Mouse (Mus musculus): Measurements from ENCODE around the gene Tdrd12. TPM values are rescaled to one million over a fixed set of nuclear protein-coding genes. Genes with fewer than 3 reads are reported as not detected.
"Not testable (repeated sequence)": the region's sequence is repeated elsewhere in the genome, so short reads cannot be mapped to it uniquely, and the experiment has no call there.

Tdrd12 gene
- polyA plus RNA-seq, 1 experiment from 2014 or later = 0.35 TPM

DNA sequence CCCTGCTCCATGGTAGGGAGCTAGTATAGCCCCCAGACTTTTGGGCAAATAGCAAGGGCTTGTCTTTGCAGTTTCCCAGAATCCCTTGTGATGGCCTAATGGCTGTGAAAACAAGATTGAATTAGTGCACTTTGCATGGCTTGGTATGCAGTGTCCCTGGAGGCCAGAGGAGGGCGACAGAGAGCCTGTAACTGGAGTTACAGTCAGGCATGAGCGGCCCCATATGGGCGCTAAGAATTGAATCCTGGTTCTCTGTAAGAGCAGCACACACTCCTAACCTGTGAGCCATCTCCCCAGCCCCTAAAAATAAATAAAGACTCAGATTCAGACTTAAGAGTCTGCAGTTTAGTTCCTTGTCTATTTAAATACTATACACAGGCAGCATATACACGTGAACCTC, 42.3 kb upstream of the Tdrd12 start:
- H3K4me3 ChIP-seq (replicated peaks; ENCODE audit: low read length) = no peak overlapping the region
- H3K4me1 ChIP-seq (ENCODE audit: control insufficient read depth, insufficient read depth, low read length) = peaks cover 3% of the 10 kb centered on the region; the same call in 1 of the 2 replicates
- H3K4me2 ChIP-seq (ENCODE audit: low read depth, low read length) = no peak overlapping the region
- no peaks in the 10 kb centered on the region for H3K36me3 ChIP-seq (ENCODE audit: control insufficient read depth, insufficient read depth, low read length)
- no peak overlapping the region for H3K9ac ChIP-seq (ENCODE audit: low read length)
- no peaks in the 10 kb centered on the region for H3K9me3 ChIP-seq (replicated peaks; ENCODE audit: control insufficient read depth, low read length)
- ATAC-seq (ENCODE audit: insufficient read depth, low FRiP score) = no peak
- H3K27ac ChIP-seq (ENCODE audit: low read length) = no peak overlapping the region
- peaks cover 20% of the 10 kb centered on the region for H3K27me3 ChIP-seq (ENCODE audit: control insufficient read depth, insufficient read depth, low read length)
- 36% methylated on average over 4 of the region's 4 CpGs for whole genome bisulfite sequencing

GRCm38 (mm10) chr7:35570883-35571282, 33.3 kb upstream of the Tdrd12 start:
- not testable (repeated sequence) for H3K4me3 ChIP-seq (replicated peaks; ENCODE audit: low read length); H3K36me3 ChIP-seq (ENCODE audit: control insufficient read depth, insufficient read depth, low read length); H3K27ac ChIP-seq (ENCODE audit: low read length); H3K4me1 ChIP-seq (ENCODE audit: control insufficient read depth, insufficient read depth, low read length); ATAC-seq (ENCODE audit: insufficient read depth, low FRiP score); H3K9ac ChIP-seq (ENCODE audit: low read length); H3K27me3 ChIP-seq (ENCODE audit: control insufficient read depth, insufficient read depth, low read length); H3K9me3 ChIP-seq (replicated peaks; ENCODE audit: control insufficient read depth, low read length); H3K4me2 ChIP-seq (ENCODE audit: low read depth, low read length)
- 22% methylated on average over 6 of the region's 6 CpGs for WGBS

GRCm38 (mm10) chr7:35569724-35570123, 32.2 kb upstream of the Tdrd12 start:
- 85% methylated on average over 4 of the region's 4 CpGs for WGBS
- not testable (repeated sequence) for H3K9ac ChIP-seq (ENCODE audit: low read length); H3K4me2 ChIP-seq (ENCODE audit: low read depth, low read length); H3K36me3 ChIP-seq (ENCODE audit: control insufficient read depth, insufficient read depth, low read length); H3K27ac ChIP-seq (ENCODE audit: low read length); H3K4me3 ChIP-seq (replicated peaks; ENCODE audit: low read length); H3K4me1 ChIP-seq (ENCODE audit: control insufficient read depth, insufficient read depth, low read length); H3K27me3 ChIP-seq (ENCODE audit: control insufficient read depth, insufficient read depth, low read length); ATAC-seq (ENCODE audit: insufficient read depth, low FRiP score); H3K9me3 ChIP-seq (replicated peaks; ENCODE audit: control insufficient read depth, low read length)

- not testable (repeated sequence) for H3K36me3 ChIP-seq (ENCODE audit: control insufficient read depth, insufficient read depth, low read length); H3K27me3 ChIP-seq (ENCODE audit: control insufficient read depth, insufficient read depth, low read length); H3K4me3 ChIP-seq (replicated peaks; ENCODE audit: low read length); H3K9me3 ChIP-seq (replicated peaks; ENCODE audit: control insufficient read depth, low read length); H3K9ac ChIP-seq (ENCODE audit: low read length); H3K27ac ChIP-seq (ENCODE audit: low read length); H3K4me2 ChIP-seq (ENCODE audit: low read depth, low read length); H3K4me1 ChIP-seq (ENCODE audit: control insufficient read depth, insufficient read depth, low read length); ATAC-seq (ENCODE audit: insufficient read depth, low FRiP score)
- 76% methylated on average over 13 of the region's 13 CpGs for WGBS
Measured at GRCm38 (mm10) chr7:35565965-35566364, 28.4 kb upstream of the Tdrd12 start.

- WGBS = 77% methylated on average over 10 of the region's 10 CpGs
- H3K9me3 ChIP-seq (replicated peaks; ENCODE audit: control insufficient read depth, low read length); H3K4me2 ChIP-seq (ENCODE audit: low read depth, low read length); H3K27ac ChIP-seq (ENCODE audit: low read length); H3K4me1 ChIP-seq (ENCODE audit: control insufficient read depth, insufficient read depth, low read length); H3K36me3 ChIP-seq (ENCODE audit: control insufficient read depth, insufficient read depth, low read length); H3K4me3 ChIP-seq (replicated peaks; ENCODE audit: low read length); H3K9ac ChIP-seq (ENCODE audit: low read length); ATAC-seq (ENCODE audit: insufficient read depth, low FRiP score); H3K27me3 ChIP-seq (ENCODE audit: control insufficient read depth, insufficient read depth, low read length): not testable (repeated sequence)
Measured at GRCm38 (mm10) chr7:35564872-35565271, 27.3 kb upstream of the Tdrd12 start.

GRCm38 (mm10) chr7:35564067-35564865, 26.7 kb upstream of the Tdrd12 start:
- no peaks in the 10 kb centered on the region for H3K27me3 ChIP-seq (ENCODE audit: control insufficient read depth, insufficient read depth, low read length)
- ATAC-seq (ENCODE audit: insufficient read depth, low FRiP score) = no peak
- H3K9ac ChIP-seq (ENCODE audit: low read length) = no peak overlapping the region
- no peak overlapping the region for H3K4me2 ChIP-seq (ENCODE audit: low read depth, low read length)
- no peak overlapping the region for H3K27ac ChIP-seq (ENCODE audit: low read length)
- no peaks in the 10 kb centered on the region for H3K4me1 ChIP-seq (ENCODE audit: control insufficient read depth, insufficient read depth, low read length)
- no peaks in the 10 kb centered on the region for H3K9me3 ChIP-seq (replicated peaks; ENCODE audit: control insufficient read depth, low read length)
- no peaks in the 10 kb centered on the region for H3K36me3 ChIP-seq (ENCODE audit: control insufficient read depth, insufficient read depth, low read length)
- 75% methylated on average over 2 of the region's 2 CpGs for WGBS
- no peak overlapping the region for H3K4me3 ChIP-seq (replicated peaks; ENCODE audit: low read length)

DNA sequence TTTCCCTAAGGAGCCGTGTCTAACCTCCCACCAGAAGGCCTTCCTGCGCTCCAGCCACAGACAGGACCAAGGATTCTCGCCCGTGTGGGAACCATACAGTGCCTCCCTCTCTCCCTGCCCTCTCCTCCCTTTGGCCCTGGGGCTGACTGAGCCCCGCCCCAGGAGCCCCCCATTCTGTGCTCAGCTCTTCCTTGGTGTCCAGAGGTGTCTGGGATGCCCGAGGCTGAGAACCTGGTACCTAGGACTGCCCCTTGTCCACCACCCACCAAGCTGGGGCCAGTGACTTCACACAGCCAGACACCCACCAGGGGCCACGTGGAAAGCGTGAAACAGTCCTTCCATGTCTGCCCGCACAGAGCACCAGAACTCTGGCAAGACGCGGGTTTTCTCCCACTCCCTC, 25.5 kb upstream of the Tdrd12 start:
- H3K9me3 ChIP-seq (replicated peaks; ENCODE audit: control insufficient read depth, low read length) = no peaks in the 10 kb centered on the region
- ATAC-seq (ENCODE audit: insufficient read depth, low FRiP score) = no peak
- H3K9ac ChIP-seq (ENCODE audit: low read length) = no peak overlapping the region
- no peak overlapping the region for H3K27ac ChIP-seq (ENCODE audit: low read length)
- no peak overlapping the region for H3K4me3 ChIP-seq (replicated peaks; ENCODE audit: low read length)
- no peaks in the 10 kb centered on the region; the same call in 1 of the 2 replicates for H3K4me1 ChIP-seq (ENCODE audit: control insufficient read depth, insufficient read depth, low read length)
- no peak overlapping the region for H3K4me2 ChIP-seq (ENCODE audit: low read depth, low read length)
- no peaks in the 10 kb centered on the region for H3K36me3 ChIP-seq (ENCODE audit: control insufficient read depth, insufficient read depth, low read length)
- 64% methylated on average over 11 of the region's 11 CpGs for WGBS
- no peaks in the 10 kb centered on the region for H3K27me3 ChIP-seq (ENCODE audit: control insufficient read depth, insufficient read depth, low read length)

GRCm38 (mm10) chr7:35559838-35560237, 22.3 kb upstream of the Tdrd12 start:
- H3K4me2 ChIP-seq (ENCODE audit: low read depth, low read length) = no peak overlapping the region
- ATAC-seq (ENCODE audit: insufficient read depth, low FRiP score) = no peak
- no peak overlapping the region for H3K4me3 ChIP-seq (replicated peaks; ENCODE audit: low read length)
- no peak overlapping the region for H3K9ac ChIP-seq (ENCODE audit: low read length)
- H3K36me3 ChIP-seq (ENCODE audit: control insufficient read depth, insufficient read depth, low read length) = no peaks in the 10 kb centered on the region
- no peak overlapping the region for H3K27ac ChIP-seq (ENCODE audit: low read length)
- H3K4me1 ChIP-seq (ENCODE audit: control insufficient read depth, insufficient read depth, low read length) = peaks cover 5% of the 10 kb centered on the region; the same call in 1 of the 2 replicates
- 90% methylated on average over 3 of the region's 3 CpGs for WGBS
- no peaks in the 10 kb centered on the region for H3K9me3 ChIP-seq (replicated peaks; ENCODE audit: control insufficient read depth, low read length)
- H3K27me3 ChIP-seq (ENCODE audit: control insufficient read depth, insufficient read depth, low read length) = no peaks in the 10 kb centered on the region

GRCm38 (mm10) chr7:35558681-35559080, 21.1 kb upstream of the Tdrd12 start:
- H3K4me1 ChIP-seq (ENCODE audit: control insufficient read depth, insufficient read depth, low read length) = peaks cover 5% of the 10 kb centered on the region; the same call in 1 of the 2 replicates
- no peak overlapping the region for H3K27ac ChIP-seq (ENCODE audit: low read length)
- H3K9ac ChIP-seq (ENCODE audit: low read length) = no peak overlapping the region
- no peaks in the 10 kb centered on the region for H3K27me3 ChIP-seq (ENCODE audit: control insufficient read depth, insufficient read depth, low read length)
- no peaks in the 10 kb centered on the region for H3K9me3 ChIP-seq (replicated peaks; ENCODE audit: control insufficient read depth, low read length)
- no peak overlapping the region for H3K4me2 ChIP-seq (ENCODE audit: low read depth, low read length)
- no peak overlapping the region for H3K4me3 ChIP-seq (replicated peaks; ENCODE audit: low read length)
- WGBS = 53% methylated on average over 2 of the region's 2 CpGs
- H3K36me3 ChIP-seq (ENCODE audit: control insufficient read depth, insufficient read depth, low read length) = no peaks in the 10 kb centered on the region
- no peak for ATAC-seq (ENCODE audit: insufficient read depth, low FRiP score)

Data from stomach, embryonic 16.5 days (tissue).